Mouse (Mus musculus): ENCODE results near the gene Pik3c2b. TPM values are rescaled to one million over a fixed set of nuclear protein-coding genes. Genes with fewer than 3 reads are reported as not detected.
A peak's percentile ranks its signal among the peaks of the same experiment; 100 is the strongest.

Gene Pik3c2b
- polyA plus RNA-seq, 1 experiment, result 11.9 TPM

DNA sequence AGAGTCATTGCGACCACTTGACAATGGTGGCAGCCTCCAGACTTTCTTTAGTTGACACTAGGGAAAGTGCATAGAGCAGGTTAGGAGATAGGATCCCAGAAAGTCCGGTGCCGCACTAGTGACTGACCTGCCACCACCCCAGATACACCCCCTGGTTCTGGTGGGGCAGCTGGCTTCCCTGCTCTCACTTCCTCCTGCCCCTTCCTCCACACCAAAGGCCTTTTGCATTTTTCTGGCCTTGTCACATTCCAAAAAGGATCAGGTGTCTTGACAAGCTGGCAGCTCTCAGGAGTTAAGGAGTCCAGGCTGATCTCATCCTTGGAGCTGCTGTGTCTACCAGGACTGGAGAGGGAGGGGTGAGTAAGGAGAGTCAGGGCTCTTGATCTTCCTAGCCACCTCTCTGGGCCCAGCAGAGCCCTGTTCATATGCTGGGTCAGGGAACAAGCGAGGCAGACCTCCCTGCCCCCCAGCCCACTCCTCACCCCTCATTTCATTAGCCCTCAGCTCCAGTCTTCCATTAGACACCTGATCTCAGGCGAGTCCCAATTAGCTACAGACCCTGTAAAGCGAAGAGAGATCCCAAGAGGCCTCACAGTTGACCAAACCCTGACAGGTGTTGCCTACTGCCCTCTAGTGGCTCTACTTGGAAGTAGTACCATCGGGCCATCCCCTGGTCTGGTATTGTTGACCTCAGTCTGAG is 41.9 kb downstream of the Pik3c2b start:
- WGBS, result 44% methylated on average over 7 of the region's 7 CpGs
- Histone ChIP-seq H3K4me1 (ENCODE audit: control insufficient read depth, insufficient read depth, low read length) (peaks cover 11% of the 10 kb centered on the region; the same call in 1 of the 2 replicates), H3K4me3 (replicated peaks; ENCODE audit: extremely low read depth, low read depth, low read length) (no peak overlapping the region)
- DNase-seq, result no peak
- peak; percentile 85 for TF ChIP-seq CTCF (IDR thresholded peaks at IDR 0.05; ENCODE audit: insufficient read depth, low read length)
- no peak for TF ChIP-seq POLR2A (IDR thresholded peaks at IDR 0.05; ENCODE audit: borderline replicate concordance, extremely low read depth, low read depth, low read length)

GRCm38 (mm10) chr1:133088196-133088595 is 42.7 kb downstream of the Pik3c2b start:
- Histone ChIP-seq H3K4me1 (ENCODE audit: control insufficient read depth, insufficient read depth, low read length) (peaks cover 9% of the 10 kb centered on the region; the same call in 1 of the 2 replicates), H3K4me3 (replicated peaks; ENCODE audit: extremely low read depth, low read depth, low read length) (no peak overlapping the region)
- DNase-seq, result no peak
- 86% methylated on average over 10 of the region's 10 CpGs for WGBS
- TF ChIP-seq CTCF (IDR thresholded peaks at IDR 0.05; ENCODE audit: insufficient read depth, low read length) (no peak), POLR2A (IDR thresholded peaks at IDR 0.05; ENCODE audit: borderline replicate concordance, extremely low read depth, low read depth, low read length) (no peak)

DNA sequence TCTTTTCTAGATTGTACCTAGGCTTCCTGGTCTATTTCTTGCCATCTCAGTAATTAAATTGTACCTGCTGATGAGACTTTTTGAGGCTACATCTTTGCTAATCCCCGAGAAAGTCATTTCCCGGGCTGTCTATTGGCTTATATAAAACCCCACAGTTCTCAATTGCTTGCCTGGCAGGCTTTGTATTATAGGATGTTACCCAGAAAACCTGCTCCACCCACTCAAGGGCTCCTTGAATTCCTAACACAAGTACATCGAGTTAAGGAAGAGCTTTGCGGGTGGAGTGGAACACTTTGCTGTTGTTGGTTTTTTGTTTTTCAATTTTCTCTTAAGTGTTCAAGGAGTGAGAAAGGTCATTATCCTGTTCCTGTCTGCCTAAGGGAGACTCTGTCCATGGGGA is 43.9 kb downstream of the Pik3c2b start:
- Histone ChIP-seq H3K4me1 (ENCODE audit: control insufficient read depth, insufficient read depth, low read length) (peaks cover 6% of the 10 kb centered on the region; the same call in 1 of the 2 replicates), H3K4me3 (replicated peaks; ENCODE audit: extremely low read depth, low read depth, low read length) (no peak overlapping the region)
- no peak for DNase-seq
- WGBS, result 62% methylated on average over 4 of the region's 4 CpGs
- TF ChIP-seq CTCF (IDR thresholded peaks at IDR 0.05; ENCODE audit: insufficient read depth, low read length) (no peak), POLR2A (IDR thresholded peaks at IDR 0.05; ENCODE audit: borderline replicate concordance, extremely low read depth, low read depth, low read length) (no peak)

- H3K4me3 ChIP-seq (replicated peaks; ENCODE audit: extremely low read depth, low read depth, low read length), result no peak overlapping the region
- TF ChIP-seq POLR2A (IDR thresholded peaks at IDR 0.05; ENCODE audit: borderline replicate concordance, extremely low read depth, low read depth, low read length), result peak; percentile 13; the same call in 1 of the 2 replicates
- no peak for TF ChIP-seq CTCF (IDR thresholded peaks at IDR 0.05; ENCODE audit: insufficient read depth, low read length)
- WGBS, result 60% methylated on average over 6 of the region's 6 CpGs
- DNase-seq, result peak; percentile 78
- H3K4me1 ChIP-seq (ENCODE audit: control insufficient read depth, insufficient read depth, low read length), result peaks cover 6% of the 10 kb centered on the region; the same call in 1 of the 2 replicates
Measured at GRCm38 (mm10) chr1:133090641-133091040, 45.2 kb downstream of the Pik3c2b start.

DNA sequence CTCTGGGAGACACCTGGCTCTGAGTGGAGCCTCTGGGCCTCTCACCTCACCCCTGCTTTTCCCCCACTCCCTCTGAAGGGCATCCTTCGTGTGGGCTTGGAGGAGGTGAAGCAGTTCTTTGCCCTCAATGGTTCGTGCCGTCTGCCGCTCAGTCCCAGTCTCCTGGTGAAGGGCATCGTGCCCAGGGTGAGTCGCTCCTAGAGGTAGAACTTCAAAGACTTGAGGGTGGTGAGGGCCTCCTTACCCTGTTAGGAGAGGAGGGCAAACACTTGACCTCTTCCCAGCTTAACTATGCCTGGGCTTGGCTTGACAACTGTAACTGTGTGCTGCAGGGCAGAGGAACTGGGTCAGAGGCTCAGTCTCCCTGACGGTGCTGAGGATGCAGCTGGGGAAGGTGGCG is 46.0 kb downstream of the Pik3c2b start:
- Histone ChIP-seq H3K4me1 (ENCODE audit: control insufficient read depth, insufficient read depth, low read length) (peaks cover 6% of the 10 kb centered on the region; the same call in 1 of the 2 replicates), H3K4me3 (replicated peaks; ENCODE audit: extremely low read depth, low read depth, low read length) (no peak overlapping the region)
- 65% methylated on average over 8 of the region's 8 CpGs for WGBS
- DNase-seq, result peak; percentile 68
- no peak for TF ChIP-seq POLR2A (IDR thresholded peaks at IDR 0.05; ENCODE audit: borderline replicate concordance, extremely low read depth, low read depth, low read length)
- no peak for TF ChIP-seq CTCF (IDR thresholded peaks at IDR 0.05; ENCODE audit: insufficient read depth, low read length)

DNA sequence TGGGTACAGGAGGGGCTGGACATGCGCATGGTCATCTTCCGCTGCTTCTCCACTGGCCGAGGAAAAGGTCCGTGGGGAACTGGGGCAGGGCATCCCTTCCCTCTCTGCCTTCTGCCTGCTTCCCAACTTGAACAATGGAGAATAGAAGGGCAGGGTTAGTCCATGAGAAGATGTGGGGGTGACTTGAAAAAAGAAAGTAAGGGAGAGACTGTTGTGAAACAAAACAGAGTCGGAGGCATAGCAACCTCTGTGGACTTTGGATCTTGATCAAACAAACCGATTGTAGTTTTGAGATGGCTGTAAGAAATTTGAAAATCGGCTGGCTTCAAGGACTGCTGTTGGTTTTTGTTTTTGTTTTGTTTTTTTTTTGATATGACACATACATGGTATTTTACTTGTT is 48.3 kb downstream of the Pik3c2b start:
- Histone ChIP-seq H3K4me1 (ENCODE audit: control insufficient read depth, insufficient read depth, low read length) (peaks cover 6% of the 10 kb centered on the region; the same call in 1 of the 2 replicates), H3K4me3 (replicated peaks; ENCODE audit: extremely low read depth, low read depth, low read length) (no peak overlapping the region)
- DNase-seq, result no peak
- TF ChIP-seq POLR2A (IDR thresholded peaks at IDR 0.05; ENCODE audit: borderline replicate concordance, extremely low read depth, low read depth, low read length) (no peak), CTCF (IDR thresholded peaks at IDR 0.05; ENCODE audit: insufficient read depth, low read length) (no peak)
- 71% methylated on average over 7 of the region's 7 CpGs for WGBS

DNA sequence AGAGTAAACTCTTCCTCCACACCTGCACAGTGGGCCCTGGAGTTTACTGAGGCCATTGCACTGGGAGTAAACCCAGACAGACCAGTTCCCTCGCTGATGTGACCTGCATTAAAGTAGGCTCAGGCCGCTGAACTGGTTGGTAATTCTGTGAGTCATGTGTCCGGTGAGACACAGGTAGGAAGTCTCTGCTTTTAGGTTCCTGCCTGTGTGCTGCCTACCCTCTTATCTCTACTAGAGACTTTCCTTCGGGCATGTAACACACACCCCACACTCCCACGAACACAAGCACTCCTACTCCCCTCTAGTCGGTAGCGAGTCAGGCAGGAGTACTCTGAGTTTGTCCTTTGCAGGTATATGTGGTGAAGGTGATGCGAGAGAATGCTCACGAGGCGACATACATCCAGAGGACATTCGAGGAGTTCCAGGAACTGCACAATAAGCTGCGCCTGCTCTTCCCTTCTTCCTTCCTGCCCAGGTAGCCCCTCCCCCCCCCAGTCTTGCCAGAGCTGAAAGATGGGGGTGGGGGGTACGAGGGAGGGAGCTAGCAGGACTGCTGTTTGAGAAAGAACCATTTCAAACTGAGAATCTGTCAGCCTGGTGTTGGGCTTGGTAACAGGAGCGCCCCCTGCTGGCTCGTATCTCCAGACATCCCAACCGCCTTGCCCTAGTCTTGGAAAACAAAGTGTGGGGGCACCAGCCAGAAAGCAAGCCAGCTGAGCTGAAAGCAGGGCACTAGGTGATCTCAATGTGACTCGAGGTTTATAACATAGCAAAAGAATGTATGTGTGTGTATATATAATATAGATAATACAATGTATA is 55.7 kb downstream of the Pik3c2b start:
- DNase-seq, result peak; percentile 76
- no peaks in the 10 kb centered on the region for H3K4me1 ChIP-seq (ENCODE audit: control insufficient read depth, insufficient read depth, low read length)
- H3K4me3 ChIP-seq (replicated peaks; ENCODE audit: extremely low read depth, low read depth, low read length), result no peak overlapping the region
- TF ChIP-seq CTCF (IDR thresholded peaks at IDR 0.05; ENCODE audit: insufficient read depth, low read length) (peak; percentile 74), POLR2A (IDR thresholded peaks at IDR 0.05; ENCODE audit: borderline replicate concordance, extremely low read depth, low read depth, low read length) (no peak)
- 37% methylated on average over 17 of the region's 17 CpGs for WGBS

DNA sequence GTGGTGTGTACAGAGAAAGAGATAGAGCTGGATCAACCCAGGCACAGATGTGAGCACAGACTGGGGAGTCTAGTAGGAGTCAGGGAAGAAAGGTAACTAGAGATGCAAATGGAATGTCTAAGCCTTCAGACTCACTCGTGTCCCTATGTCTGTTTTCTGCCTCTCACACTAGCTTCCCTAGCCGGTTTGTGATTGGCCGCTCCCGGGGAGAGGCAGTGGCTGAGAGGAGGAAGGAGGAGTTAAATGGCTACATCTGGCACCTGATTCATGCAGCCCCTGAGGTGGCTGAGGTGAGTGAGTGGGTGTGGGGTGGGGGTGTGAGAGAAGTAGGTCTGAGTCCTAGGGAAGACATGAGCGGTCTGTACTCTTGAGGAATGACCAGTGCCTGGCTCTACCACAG is 56.6 kb downstream of the Pik3c2b start:
- Histone ChIP-seq H3K4me3 (replicated peaks; ENCODE audit: extremely low read depth, low read depth, low read length) (no peak overlapping the region), H3K4me1 (ENCODE audit: control insufficient read depth, insufficient read depth, low read length) (no peaks in the 10 kb centered on the region)
- TF ChIP-seq POLR2A (IDR thresholded peaks at IDR 0.05; ENCODE audit: borderline replicate concordance, extremely low read depth, low read depth, low read length) (no peak), CTCF (IDR thresholded peaks at IDR 0.05; ENCODE audit: insufficient read depth, low read length) (no peak)
- 87% methylated on average over 5 of the region's 5 CpGs for WGBS
- DNase-seq, result no peak

- WGBS, result 65% methylated on average over 7 of the region's 7 CpGs
- Histone ChIP-seq H3K4me1 (ENCODE audit: control insufficient read depth, insufficient read depth, low read length) (no peaks in the 10 kb centered on the region), H3K4me3 (replicated peaks; ENCODE audit: extremely low read depth, low read depth, low read length) (no peak overlapping the region)
- no peak for TF ChIP-seq POLR2A (IDR thresholded peaks at IDR 0.05; ENCODE audit: borderline replicate concordance, extremely low read depth, low read depth, low read length)
- no peak for TF ChIP-seq CTCF (IDR thresholded peaks at IDR 0.05; ENCODE audit: insufficient read depth, low read length)
- DNase-seq, result no peak
Measured at GRCm38 (mm10) chr1:133103315-133103714, 57.8 kb downstream of the Pik3c2b start.
